Mouse (Mus musculus): ENCODE data around the gene Cdkal1.

Cdkal1 gene

GRCm38 (mm10) chr13:29559188-29559587 lies 296.3 kb downstream of the Cdkal1 start:
- no peak for DNase-seq

- no peak for DNase-seq
These were observed 300.2 kb downstream of the Cdkal1 start for GRCm38 (mm10) chr13:29555160-29555785.

GRCm38 (mm10) chr13:29553792-29554191 lies 301.7 kb downstream of the Cdkal1 start:
- DNase-seq = no peak

- DNase-seq = no peak
These were observed 303.1 kb downstream of the Cdkal1 start for GRCm38 (mm10) chr13:29552322-29552870.

- no peak for DNase-seq
These were observed 304.6 kb downstream of the Cdkal1 start for GRCm38 (mm10) chr13:29550886-29551285.

GRCm38 (mm10) chr13:29550203-29550602 lies 305.3 kb downstream of the Cdkal1 start:
- no peak for DNase-seq

- no peak for DNase-seq
These were observed 305.7 kb downstream of the Cdkal1 start for GRCm38 (mm10) chr13:29549761-29550160.

- DNase-seq = no peak
These were observed 317.6 kb downstream of the Cdkal1 start for GRCm38 (mm10) chr13:29537906-29538305.

- no peak for DNase-seq
These were observed 321.9 kb downstream of the Cdkal1 start for GRCm38 (mm10) chr13:29533586-29533985.

- no peak for DNase-seq
These were observed 327.1 kb downstream of the Cdkal1 start for GRCm38 (mm10) chr13:29528344-29528743.

GRCm38 (mm10) chr13:29521321-29521720 lies 334.2 kb downstream of the Cdkal1 start:
- DNase-seq = no peak

- no peak for DNase-seq
These were observed 341.4 kb downstream of the Cdkal1 start for GRCm38 (mm10) chr13:29514071-29514470.

GRCm38 (mm10) chr13:29504861-29505568 lies 350.5 kb downstream of the Cdkal1 start:
- DNase-seq = no peak

GRCm38 (mm10) chr13:29503147-29504044 lies 352.1 kb downstream of the Cdkal1 start:
- DNase-seq = no peak

- no peak for DNase-seq
These were observed 352.9 kb downstream of the Cdkal1 start for GRCm38 (mm10) chr13:29502481-29503146.

- no peak for DNase-seq
These were observed 354.3 kb downstream of the Cdkal1 start for GRCm38 (mm10) chr13:29501173-29501572.

- DNase-seq = no peak
These were observed 355.7 kb downstream of the Cdkal1 start for GRCm38 (mm10) chr13:29499750-29500149.

GRCm38 (mm10) chr13:29497286-29497685 lies 358.2 kb downstream of the Cdkal1 start:
- DNase-seq = no peak

GRCm38 (mm10) chr13:29490341-29490740 lies 365.1 kb downstream of the Cdkal1 start:
- no peak for DNase-seq

- DNase-seq = no peak
These were observed 366.0 kb downstream of the Cdkal1 start for GRCm38 (mm10) chr13:29489476-29489875.

- DNase-seq = peak; percentile 24
These were observed 368.8 kb downstream of the Cdkal1 start for GRCm38 (mm10) chr13:29486709-29487108.

- no peak for DNase-seq
These were observed 371.5 kb downstream of the Cdkal1 start for GRCm38 (mm10) chr13:29483950-29484349.

All from embryo, embryonic 11 days (tissue).